8 mouse cellular contexts compared by ENCODE assay signal in genomic region chr8:84871376-84872308, GRCm38 (mm10). TPM values are rescaled to one million over a fixed set of nuclear protein-coding genes. Genes with fewer than 3 reads are reported as not detected.
A peak's percentile ranks its signal among the peaks of the same experiment; 100 is the strongest.
DNase-seq lines count a peak whose midpoint lies in the region; ATAC-seq and TF ChIP-seq lines count a peak whose summit lies in the region.

Gene Syce2 (plus strand): TSS chr8:84872111.

- 13% methylated on average over 42 of the region's 46 CpGs for WGBS in heart, embryonic 16.5 days
- WGBS in neural tube, embryonic 13.5 days: 14% methylated on average over 46 of the region's 46 CpGs

- peaks cover 6% of the 10 kb centered on the region for H3K27me3 ChIP-seq in E14TG2a.4 (ENCODE audit: insufficient read depth, low read length)
- no peaks in the 10 kb centered on the region for H3K27me3 ChIP-seq in heart, embryonic 16.5 days (ENCODE audit: control insufficient read depth, insufficient read depth, low read length)
- peaks cover 10% of the 10 kb centered on the region for H3K27me3 ChIP-seq in neural tube, embryonic 13.5 days

- peak; percentile 3; the same call in 1 of the 2 replicates for TF ChIP-seq CTCF in E14TG2a.4 (conservative IDR thresholded peaks at IDR 0.05; ENCODE audit: low read length)
- TF ChIP-seq CTCF in bone marrow macrophage, adult 2 months (IDR thresholded peaks at IDR 0.05; ENCODE audit: low read depth, low read length): no peak
- no peak for TF ChIP-seq CTCF in embryonic fibroblast, embryonic 13.5 days (IDR thresholded peaks at IDR 0.05; ENCODE audit: borderline replicate concordance, insufficient read depth, low read length)

- ATAC-seq in heart, embryonic 16.5 days (replicated peaks; ENCODE audit: extremely low read depth, insufficient read depth, low FRiP score): peak; percentile 67
- peak; percentile 77 for ATAC-seq in neural tube, embryonic 13.5 days (ENCODE audit: low read depth)

- no peaks in the 10 kb centered on the region for H3K9me3 ChIP-seq in E14TG2a.4 (ENCODE audit: low read length)
- no peaks in the 10 kb centered on the region for H3K9me3 ChIP-seq in heart, embryonic 16.5 days (replicated peaks; ENCODE audit: control insufficient read depth, low read length)
- no peaks in the 10 kb centered on the region for H3K9me3 ChIP-seq in neural tube, embryonic 13.5 days

- H3K36me3 ChIP-seq in E14TG2a.4 (ENCODE audit: insufficient read depth, low read length): peaks cover 75% of the 10 kb centered on the region
- peaks cover 22% of the 10 kb centered on the region for H3K36me3 ChIP-seq in heart, embryonic 16.5 days (ENCODE audit: control insufficient read depth, insufficient read depth)
- H3K36me3 ChIP-seq in neural tube, embryonic 13.5 days: peaks cover 39% of the 10 kb centered on the region

- H3K4me1 ChIP-seq in E14TG2a.4 (replicated peaks; ENCODE audit: low read depth, low read length): peaks cover 26% of the 10 kb centered on the region
- peaks cover 9% of the 10 kb centered on the region for H3K4me1 ChIP-seq in bone marrow macrophage, adult 2 months (ENCODE audit: control insufficient read depth, insufficient read depth, low read length)
- H3K4me1 ChIP-seq in embryonic fibroblast, embryonic 13.5 days (ENCODE audit: control insufficient read depth, insufficient read depth, low read length): no peaks in the 10 kb centered on the region
- peaks cover 11% of the 10 kb centered on the region for H3K4me1 ChIP-seq in heart, embryonic 16.5 days (ENCODE audit: control insufficient read depth, insufficient read depth, low read length)
- H3K4me1 ChIP-seq in neural tube, embryonic 13.5 days (replicated peaks): peaks cover 11% of the 10 kb centered on the region

- H3K27ac ChIP-seq in bone marrow macrophage, adult 2 months (ENCODE audit: insufficient read depth, low read depth, low read length): peak within 1 kb of the TSS; percentile 34; the same call in 1 of the 2 replicates
- H3K27ac ChIP-seq in embryonic fibroblast, embryonic 13.5 days (ENCODE audit: insufficient read depth, low read length): no peak within 1 kb of the TSS
- no peak within 1 kb of the TSS for H3K27ac ChIP-seq in heart, embryonic 16.5 days (ENCODE audit: low read length)
- H3K27ac ChIP-seq in neural tube, embryonic 13.5 days (replicated peaks): no peak within 1 kb of the TSS

- H3K4me3 ChIP-seq in E14TG2a.4 (replicated peaks; ENCODE audit: low read length): peak within 1 kb of the TSS; percentile 82
- H3K4me3 ChIP-seq in bone marrow macrophage, adult 2 months (ENCODE audit: insufficient read depth, low read length): peak within 1 kb of the TSS; percentile 61
- H3K4me3 ChIP-seq in embryonic fibroblast, embryonic 13.5 days (ENCODE audit: insufficient read depth, low read length): 0 out of 2 replicates have a peak within 1 kb of the TSS, but pooled peaks have one; percentile 7
- peak within 1 kb of the TSS; percentile 58 for H3K4me3 ChIP-seq in heart, embryonic 16.5 days (ENCODE audit: low read length)
- peak within 1 kb of the TSS; percentile 41 for H3K4me3 ChIP-seq in neural tube, embryonic 13.5 days

- peak within 1 kb of the TSS; percentile 95 for H3K4me2 ChIP-seq in heart, embryonic 16.5 days (ENCODE audit: low read depth, low read length)
- H3K4me2 ChIP-seq in neural tube, embryonic 13.5 days: peak within 1 kb of the TSS; percentile 80

- 0 out of 2 replicates have a peak, but pooled peaks have one; percentile 13 for TF ChIP-seq POLR2A in bone marrow macrophage, adult 2 months (IDR thresholded peaks at IDR 0.05; ENCODE audit: borderline replicate concordance, low read depth, low read length)
- TF ChIP-seq POLR2A in embryonic fibroblast, embryonic 13.5 days (IDR thresholded peaks at IDR 0.05; ENCODE audit: low read depth, low read length): peak; percentile 36; the same call in 1 of the 2 replicates

- DNase-seq in kidney, postnatal 14 days: peak; percentile 87
- DNase-seq in lung, adult 18-20 months: peak; percentile 81 to 87
- DNase-seq in testis, postnatal 14 days (ENCODE audit: low spot score): peak; percentile 90

- peak within 1 kb of the TSS; percentile 71 for H3K9ac ChIP-seq in heart, embryonic 16.5 days (ENCODE audit: low read length)
- H3K9ac ChIP-seq in neural tube, embryonic 13.5 days: peak within 1 kb of the TSS; percentile 65

RNA-seq across cellular contexts. Expression of gene Syce2, which starts in this region (rescaled TPM):
- polyA plus RNA-seq in bone marrow macrophage, adult 2 months (2012; ENCODE audit: insufficient read depth, insufficient read length, missing spikeins): 19.4 and 19.6 TPM in 2 replicates
- 8.7 and 18.9 TPM in 2 replicates for polyA plus RNA-seq in embryonic fibroblast, embryonic 13.5 days (2011; ENCODE audit: insufficient read length, low read depth, missing spikeins)
- 26.2 and 35.4 TPM in 2 replicates for polyA plus RNA-seq in heart, embryonic 16.5 days (2015; fragmentation: Nextera tagmentation; extraction: Ambion mirVana)
- 16.4 and 16.6 TPM in 2 replicates for polyA plus RNA-seq in neural tube, embryonic 13.5 days (2015; fragmentation: Nextera tagmentation; extraction: Ambion mirVana)

Comparison
In these comparisons a context has a peak if more than half of its experiments do, and no peak if none do; other contexts are left out.
1. H3K4me3 ChIP-seq: peak in every context shown above with its lines; median percentile 82 in E14TG2a.4; 61 in bone marrow macrophage, adult 2 months; 58 in heart, embryonic 16.5 days; 41 in neural tube, embryonic 13.5 days; 7 in embryonic fibroblast, embryonic 13.5 days.